Mouse (Mus musculus): ENCODE measurements around the gene Slit3. TPM values are rescaled to one million over a fixed set of nuclear protein-coding genes. Genes with fewer than 3 reads are reported as not detected.

Gene Slit3
- polyA plus RNA-seq, 1 experiment, result 11.3 TPM

GRCm38 (mm10) chr11:35296803-35297202, 175.8 kb downstream of the Slit3 start:
- DNase-seq (ENCODE audit: extremely low spot score in 1 of 2, low spot score in 1 of 2), result no peak

GRCm38 (mm10) chr11:35297319-35297718, 176.3 kb downstream of the Slit3 start:
- DNase-seq (ENCODE audit: extremely low spot score in 1 of 2, low spot score in 1 of 2), result no peak

- no peak for DNase-seq (ENCODE audit: extremely low spot score in 1 of 2, low spot score in 1 of 2)
Observed at GRCm38 (mm10) chr11:35298526-35298925, 177.5 kb downstream of the Slit3 start.

GRCm38 (mm10) chr11:35299857-35300375, 178.9 kb downstream of the Slit3 start:
- DNase-seq (ENCODE audit: extremely low spot score in 1 of 2, low spot score in 1 of 2), result peak in 1 of 2 experiments; percentile 23

GRCm38 (mm10) chr11:35302272-35302671, 181.2 kb downstream of the Slit3 start:
- DNase-seq (ENCODE audit: extremely low spot score in 1 of 2, low spot score in 1 of 2), result no peak

GRCm38 (mm10) chr11:35304216-35304975, 183.4 kb downstream of the Slit3 start:
- peak in 1 of 2 experiments; percentile 24 for DNase-seq (ENCODE audit: extremely low spot score in 1 of 2, low spot score in 1 of 2)

- no peak for DNase-seq (ENCODE audit: extremely low spot score in 1 of 2, low spot score in 1 of 2)
Observed at GRCm38 (mm10) chr11:35305111-35305510, 184.1 kb downstream of the Slit3 start.

GRCm38 (mm10) chr11:35305910-35306309, 184.9 kb downstream of the Slit3 start:
- peak in 1 of 2 experiments; percentile 44 for DNase-seq (ENCODE audit: extremely low spot score in 1 of 2, low spot score in 1 of 2)

GRCm38 (mm10) chr11:35306922-35307321, 185.9 kb downstream of the Slit3 start:
- no peak for DNase-seq (ENCODE audit: extremely low spot score in 1 of 2, low spot score in 1 of 2)

GRCm38 (mm10) chr11:35307992-35308391, 187.0 kb downstream of the Slit3 start:
- no peak for DNase-seq (ENCODE audit: extremely low spot score in 1 of 2, low spot score in 1 of 2)

GRCm38 (mm10) chr11:35315449-35316028, 194.5 kb downstream of the Slit3 start:
- DNase-seq (ENCODE audit: extremely low spot score in 1 of 2, low spot score in 1 of 2), result no peak

- DNase-seq (ENCODE audit: extremely low spot score in 1 of 2, low spot score in 1 of 2), result no peak
Observed at GRCm38 (mm10) chr11:35317221-35317620, 196.2 kb downstream of the Slit3 start.

- no peak for DNase-seq (ENCODE audit: extremely low spot score in 1 of 2, low spot score in 1 of 2)
Observed at GRCm38 (mm10) chr11:35317775-35318432, 196.9 kb downstream of the Slit3 start.

- no peak for DNase-seq (ENCODE audit: extremely low spot score in 1 of 2, low spot score in 1 of 2)
Observed at GRCm38 (mm10) chr11:35318433-35319020, 197.5 kb downstream of the Slit3 start.

GRCm38 (mm10) chr11:35320518-35320917, 199.5 kb downstream of the Slit3 start:
- no peak for DNase-seq (ENCODE audit: extremely low spot score in 1 of 2, low spot score in 1 of 2)

- no peak for DNase-seq (ENCODE audit: extremely low spot score in 1 of 2, low spot score in 1 of 2)
Observed at GRCm38 (mm10) chr11:35324397-35324796, 203.4 kb downstream of the Slit3 start.

GRCm38 (mm10) chr11:35325131-35325995, 204.3 kb downstream of the Slit3 start:
- no peak for DNase-seq (ENCODE audit: extremely low spot score in 1 of 2, low spot score in 1 of 2)

- no peak for DNase-seq (ENCODE audit: extremely low spot score in 1 of 2, low spot score in 1 of 2)
Observed at GRCm38 (mm10) chr11:35326346-35326745, 205.3 kb downstream of the Slit3 start.

- DNase-seq (ENCODE audit: extremely low spot score in 1 of 2, low spot score in 1 of 2), result no peak
Observed at GRCm38 (mm10) chr11:35327899-35328298, 206.9 kb downstream of the Slit3 start.

GRCm38 (mm10) chr11:35331476-35331875, 210.5 kb downstream of the Slit3 start:
- DNase-seq (ENCODE audit: extremely low spot score in 1 of 2, low spot score in 1 of 2), result no peak

All from frontal cortex, adult 2 months (tissue).